Mouse (Mus musculus): ENCODE data around the gene Barhl1. TPM values are rescaled to one million over a fixed set of nuclear protein-coding genes. Genes with fewer than 3 reads are reported as not detected.
A peak's percentile ranks its signal among the peaks of the same experiment; 100 is the strongest.

Barhl1 gene
- polyA plus RNA-seq, 1 experiment, result not detected

- H3K4me1 ChIP-seq (ENCODE audit: control insufficient read depth, insufficient read depth, insufficient read length, low read length), result no peaks in the 10 kb centered on the region; the same call in 1 of the 2 replicates
- H3K4me3 ChIP-seq (ENCODE audit: insufficient read depth, low read depth, low read length), result no peak overlapping the region
- no peak overlapping the region for H3K27ac ChIP-seq (replicated peaks; ENCODE audit: low read depth, low read length)
Measured at GRCm38 (mm10) chr2:28917156-28917517, 669 bp upstream of the Barhl1 start.

- H3K4me1 ChIP-seq (ENCODE audit: control insufficient read depth, insufficient read depth, insufficient read length, low read length), result no peaks in the 10 kb centered on the region; the same call in 1 of the 2 replicates
- H3K4me3 ChIP-seq (ENCODE audit: insufficient read depth, low read depth, low read length), result no peak overlapping the region
- no peak overlapping the region for H3K27ac ChIP-seq (replicated peaks; ENCODE audit: low read depth, low read length)
Measured at GRCm38 (mm10) chr2:28915768-28916512, 528 bp downstream of the Barhl1 start.

- no peaks in the 10 kb centered on the region; the same call in 1 of the 2 replicates for H3K4me1 ChIP-seq (ENCODE audit: control insufficient read depth, insufficient read depth, insufficient read length, low read length)
- no peak overlapping the region for H3K4me3 ChIP-seq (ENCODE audit: insufficient read depth, low read depth, low read length)
- no peak overlapping the region for H3K27ac ChIP-seq (replicated peaks; ENCODE audit: low read depth, low read length)
Measured at GRCm38 (mm10) chr2:28915104-28915738, 1.2 kb downstream of the Barhl1 start.

- no peaks in the 10 kb centered on the region; the same call in 1 of the 2 replicates for H3K4me1 ChIP-seq (ENCODE audit: control insufficient read depth, insufficient read depth, insufficient read length, low read length)
- H3K27ac ChIP-seq (replicated peaks; ENCODE audit: low read depth, low read length), result no peak overlapping the region
- H3K4me3 ChIP-seq (ENCODE audit: insufficient read depth, low read depth, low read length), result no peak overlapping the region
Measured at GRCm38 (mm10) chr2:28914121-28914520, 2.3 kb downstream of the Barhl1 start.

- Histone ChIP-seq H3K27ac (replicated peaks; ENCODE audit: low read depth, low read length) (no peak overlapping the region), H3K4me1 (ENCODE audit: control insufficient read depth, insufficient read depth, insufficient read length, low read length) (no peaks in the 10 kb centered on the region; the same call in 1 of the 2 replicates), H3K4me3 (ENCODE audit: insufficient read depth, low read depth, low read length) (no peak overlapping the region)
Measured at GRCm38 (mm10) chr2:28912961-28913360, 3.5 kb downstream of the Barhl1 start.

GRCm38 (mm10) chr2:28912039-28912700, 4.3 kb downstream of the Barhl1 start:
- Histone ChIP-seq H3K27ac (replicated peaks; ENCODE audit: low read depth, low read length) (no peak overlapping the region), H3K4me3 (ENCODE audit: insufficient read depth, low read depth, low read length) (no peak overlapping the region), H3K4me1 (ENCODE audit: control insufficient read depth, insufficient read depth, insufficient read length, low read length) (no peaks in the 10 kb centered on the region)

GRCm38 (mm10) chr2:28911331-28912038, 5.0 kb downstream of the Barhl1 start:
- Histone ChIP-seq H3K27ac (replicated peaks; ENCODE audit: low read depth, low read length) (no peak overlapping the region), H3K4me3 (ENCODE audit: insufficient read depth, low read depth, low read length) (no peak overlapping the region), H3K4me1 (ENCODE audit: control insufficient read depth, insufficient read depth, insufficient read length, low read length) (no peaks in the 10 kb centered on the region)

GRCm38 (mm10) chr2:28910877-28911276, 5.6 kb downstream of the Barhl1 start:
- H3K4me3 ChIP-seq (ENCODE audit: insufficient read depth, low read depth, low read length), result no peak overlapping the region
- H3K27ac ChIP-seq (replicated peaks; ENCODE audit: low read depth, low read length), result no peak overlapping the region
- H3K4me1 ChIP-seq (ENCODE audit: control insufficient read depth, insufficient read depth, insufficient read length, low read length), result no peaks in the 10 kb centered on the region

GRCm38 (mm10) chr2:28909818-28910710, 6.4 kb downstream of the Barhl1 start:
- no peaks in the 10 kb centered on the region for H3K4me1 ChIP-seq (ENCODE audit: control insufficient read depth, insufficient read depth, insufficient read length, low read length)
- no peak overlapping the region for H3K27ac ChIP-seq (replicated peaks; ENCODE audit: low read depth, low read length)
- 0 out of 2 replicates have a peak overlapping the region, but pooled peaks have one; percentile 27 for H3K4me3 ChIP-seq (ENCODE audit: insufficient read depth, low read depth, low read length)

GRCm38 (mm10) chr2:28909186-28909817, 7.2 kb downstream of the Barhl1 start:
- H3K4me1 ChIP-seq (ENCODE audit: control insufficient read depth, insufficient read depth, insufficient read length, low read length), result no peaks in the 10 kb centered on the region
- H3K27ac ChIP-seq (replicated peaks; ENCODE audit: low read depth, low read length), result no peak overlapping the region
- peak overlapping the region; percentile 27 for H3K4me3 ChIP-seq (ENCODE audit: insufficient read depth, low read depth, low read length)

- no peaks in the 10 kb centered on the region for H3K4me1 ChIP-seq (ENCODE audit: control insufficient read depth, insufficient read depth, insufficient read length, low read length)
- peak overlapping the region; percentile 27 for H3K4me3 ChIP-seq (ENCODE audit: insufficient read depth, low read depth, low read length)
- no peak overlapping the region for H3K27ac ChIP-seq (replicated peaks; ENCODE audit: low read depth, low read length)
Measured at GRCm38 (mm10) chr2:28908389-28909153, 7.9 kb downstream of the Barhl1 start.

GRCm38 (mm10) chr2:28907691-28908388, 8.6 kb downstream of the Barhl1 start:
- H3K27ac ChIP-seq (replicated peaks; ENCODE audit: low read depth, low read length), result no peak overlapping the region
- no peak overlapping the region for H3K4me3 ChIP-seq (ENCODE audit: insufficient read depth, low read depth, low read length)

GRCm38 (mm10) chr2:28905561-28905960, 10.9 kb downstream of the Barhl1 start:
- H3K27ac ChIP-seq (replicated peaks; ENCODE audit: low read depth, low read length), result no peak overlapping the region
- H3K4me1 ChIP-seq (ENCODE audit: control insufficient read depth, insufficient read depth, insufficient read length, low read length), result no peaks in the 10 kb centered on the region

More at GRCm38 (mm10) chr2:28907691-28908388, 8.6 kb downstream of the Barhl1 start:
- H3K4me1 ChIP-seq (ENCODE audit: control insufficient read depth, insufficient read depth, insufficient read length, low read length), result no peaks in the 10 kb centered on the region

More at GRCm38 (mm10) chr2:28905561-28905960, 10.9 kb downstream of the Barhl1 start:
- no peak overlapping the region for H3K4me3 ChIP-seq (ENCODE audit: insufficient read depth, low read depth, low read length)
